Mouse (Mus musculus) lung, postnatal 0 days (tissue): ENCODE measurements around the gene Ipo13.

ENCODE experiments used
- CTCF ChIP-seq: IDR thresholded peaks from 2 replicates; pipeline ENCODE4 v1.5.1; 2016; ENCODE audit warnings: antibody characterized with exemption, mild to moderate bottlenecking
- EP300 ChIP-seq: IDR thresholded peaks from 2 replicates; pipeline ENCODE4 v1.6.1; 2016; ENCODE audit warnings: antibody characterized with exemption, mild to moderate bottlenecking, control low read depth

- TF ChIP-seq CTCF = no peak
- no peak for TF ChIP-seq EP300
Observed at GRCm38 (mm10) chr4:117885093-117885492, 29.7 kb downstream of the Ipo13 start.
